Mouse (Mus musculus) heart, postnatal 0 days (tissue): ENCODE results near the gene Nptn. TPM values are rescaled to one million over a fixed set of nuclear protein-coding genes. Genes with fewer than 3 reads are reported as not detected.
"Not testable (repeated sequence)": the region's sequence is repeated elsewhere in the genome, so short reads cannot be mapped to it uniquely, and the experiment has no call there.

ENCODE experiments used
- ATAC-seq: fragments of 200-750 bp; cut with Nextera tagmentation; 2 replicates; pipeline ENCODE4 v1.8.0; 2017; ENCODE audit warnings: low read depth, moderate number of reproducible peaks, moderate library complexity; ENCODE audit not compliant: insufficient read depth
- DNase-seq: peaks from one replicate; pipeline ENCODE4 v3.0.0-alpha.2; 2016; ENCODE audit warnings: low spot score
- H3K27ac ChIP-seq: fragments of 300-500 bp; sonication (generic); 2 replicates; pipeline ENCODE4 v1.5.1; 2014; ENCODE audit warnings: low read depth, mild to moderate bottlenecking
- H3K27me3 ChIP-seq: fragments of 300-500 bp; sonication (generic); 2 replicates; pipeline ENCODE4 v1.6.1; 2014; ENCODE audit warnings: low read length, mixed read lengths; ENCODE audit not compliant: control insufficient read depth, insufficient read depth
- H3K36me3 ChIP-seq: fragments of 300-500 bp; sonication (generic); replicated peaks from 2 replicates; pipeline ENCODE4 v1.6.1; 2014; ENCODE audit warnings: low read length, mixed read lengths; ENCODE audit not compliant: control insufficient read depth, insufficient read depth
- H3K4me1 ChIP-seq: fragments of 300-500 bp; sonication (generic); 2 replicates; pipeline ENCODE4 v1.6.1; 2014; ENCODE audit warnings: antibody characterized with exemption; ENCODE audit not compliant: control insufficient read depth, insufficient read depth
- H3K4me2 ChIP-seq: fragments of 300-500 bp; sonication (generic); 2 replicates; pipeline ENCODE4 v1.6.1; 2014; ENCODE audit warnings: low read depth, mild to moderate bottlenecking, low read length, moderate library complexity
- H3K4me3 ChIP-seq: fragments of 300-500 bp; sonication (generic); 2 replicates; pipeline ENCODE4 v1.5.1; 2014; ENCODE audit warnings: low read depth, low read length
- H3K9ac ChIP-seq: fragments of 300-500 bp; sonication (generic); replicated peaks from 2 replicates; pipeline ENCODE4 v1.6.1; 2014; ENCODE audit warnings: low read depth, low read length, mixed read lengths
- H3K9me3 ChIP-seq: fragments of 300-500 bp; sonication (generic); replicated peaks from 2 replicates; pipeline ENCODE4 v1.6.1; 2016; ENCODE audit warnings: low read length; ENCODE audit not compliant: control insufficient read depth
- CTCF ChIP-seq: IDR thresholded peaks from 2 replicates; pipeline ENCODE4 v1.5.1; 2016; ENCODE audit warnings: antibody characterized with exemption, control low read depth, low read depth
- EP300 ChIP-seq: IDR thresholded peaks from 2 replicates; pipeline ENCODE4 v1.6.1; 2016; ENCODE audit warnings: antibody characterized with exemption, low read depth
- WGBS: fragments of 180-500 bp; shearing (Covaris S2); extraction: QIAGEN DNeasy Blood & Tissue Kit; methylation state at CpG from one replicate; pipeline ENCODE4 v1.1.7; 2014; 5-methylcytosine and 5-hydroxymethylcytosine counted together
- polyA plus RNA-seq: library from polyadenylated mRNA; unstranded; fragments of >200 nt; fragmentation: Nextera tagmentation; extraction: Ambion mirVana; gene quantifications from 2 replicates; pipeline ENCODE4 v1.2.1, GENCODE M21; 2015
- total RNA-seq: library from RNA; depleted of rRNA; stranded (reverse); fragments of >200 nt; gene quantifications from 2 replicates; pipeline ENCODE4 v1.2.3, GENCODE M21; 2014; ENCODE audit warnings: low replicate concordance

Gene Nptn
- total and polyA plus RNA-seq, 2 experiments from 2014 or later, result 101 to 402 TPM

DNA sequence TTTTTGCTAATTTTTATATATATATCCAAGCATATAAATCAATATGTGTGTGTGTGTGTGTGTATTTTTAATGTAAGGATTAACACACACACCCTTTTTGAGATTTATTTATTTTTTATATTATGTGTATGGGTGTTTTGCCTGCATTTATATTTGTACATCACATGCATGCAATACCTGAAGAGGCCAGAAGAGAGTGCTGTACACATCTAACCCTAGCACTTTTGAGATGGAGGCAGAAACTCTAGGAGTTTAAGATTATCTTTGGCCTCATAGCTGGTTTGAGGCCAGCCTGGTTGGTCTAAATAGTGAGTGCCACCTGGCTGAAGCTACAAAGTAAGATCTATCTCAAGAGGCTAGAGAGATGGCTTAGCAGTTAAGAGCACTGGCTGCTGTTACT lies 14.4 kb upstream of the Nptn start:
- Histone ChIP-seq H3K9ac (no peak overlapping the region), H3K27me3 (no peaks in the 10 kb centered on the region), H3K4me3 (no peak overlapping the region), H3K36me3 (no peaks in the 10 kb centered on the region), H3K4me1 (no peaks in the 10 kb centered on the region), H3K9me3 (no peaks in the 10 kb centered on the region), H3K27ac (no peak overlapping the region), H3K4me2 (no peak overlapping the region)
- TF ChIP-seq CTCF, result peak; percentile 37; the same call in 1 of the 2 replicates
- no peak for TF ChIP-seq EP300
- ATAC-seq (no peak), DNase-seq (no peak)

- ATAC-seq (no peak), DNase-seq (no peak)
- H3K27ac ChIP-seq, result no peak overlapping the region
- no peak overlapping the region for H3K9ac ChIP-seq
- TF ChIP-seq CTCF (no peak), EP300 (no peak)
- no peaks in the 10 kb centered on the region for H3K4me1 ChIP-seq
- no peaks in the 10 kb centered on the region for H3K36me3 ChIP-seq
- no peak overlapping the region for H3K4me2 ChIP-seq
- no peaks in the 10 kb centered on the region for H3K9me3 ChIP-seq
- no peak overlapping the region for H3K4me3 ChIP-seq
- no peaks in the 10 kb centered on the region for H3K27me3 ChIP-seq
- 100% methylated on average over 1 of the region's 1 CpGs for WGBS
These were observed 11.0 kb upstream of the Nptn start for GRCm38 (mm10) chr9:58571001-58571400.

DNA sequence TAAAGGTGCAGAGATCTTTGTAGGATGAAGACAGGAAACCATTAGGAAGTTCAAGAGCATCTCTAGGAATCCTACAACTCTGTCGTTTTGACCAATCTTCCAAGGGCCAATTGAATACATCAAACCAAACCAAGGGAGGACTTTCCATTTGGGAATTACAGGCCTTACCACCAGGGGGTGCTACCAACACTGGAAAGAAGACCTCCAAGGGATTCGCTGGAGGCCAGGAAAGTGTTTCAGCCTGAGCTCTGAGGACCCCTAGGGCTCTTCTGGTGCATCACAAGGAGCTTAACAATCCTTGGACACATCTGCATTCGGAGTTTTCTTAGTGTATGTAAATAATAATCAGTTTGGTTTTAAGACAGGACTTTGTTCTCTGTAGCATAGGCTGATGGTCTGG lies 3.4 kb upstream of the Nptn start:
- TF ChIP-seq CTCF (peak; percentile 99), EP300 (no peak)
- Histone ChIP-seq H3K36me3 (no peaks in the 10 kb centered on the region), H3K9ac (no peak overlapping the region), H3K27ac (no peak overlapping the region), H3K4me3 (no peak overlapping the region), H3K4me2 (no peak overlapping the region), H3K27me3 (no peaks in the 10 kb centered on the region), H3K4me1 (peaks cover 3% of the 10 kb centered on the region; the same call in 1 of the 2 replicates), H3K9me3 (no peaks in the 10 kb centered on the region)
- peak; percentile 89 for DNase-seq
- no peak for ATAC-seq
- WGBS, result 13% methylated on average over 3 of the region's 3 CpGs

GRCm38 (mm10) chr9:58580453-58581195 lies 1.4 kb upstream of the Nptn start:
- not testable (repeated sequence) for DNase-seq, H3K4me3 ChIP-seq, ATAC-seq, H3K9ac ChIP-seq, H3K4me2 ChIP-seq, H3K9me3 ChIP-seq, H3K27me3 ChIP-seq, H3K36me3 ChIP-seq
- 79% methylated on average over 8 of the region's 10 CpGs for WGBS
- peak overlapping the region; percentile 91 for H3K27ac ChIP-seq
- peaks cover 16% of the 10 kb centered on the region; the same call in 1 of the 2 replicates for H3K4me1 ChIP-seq

DNA sequence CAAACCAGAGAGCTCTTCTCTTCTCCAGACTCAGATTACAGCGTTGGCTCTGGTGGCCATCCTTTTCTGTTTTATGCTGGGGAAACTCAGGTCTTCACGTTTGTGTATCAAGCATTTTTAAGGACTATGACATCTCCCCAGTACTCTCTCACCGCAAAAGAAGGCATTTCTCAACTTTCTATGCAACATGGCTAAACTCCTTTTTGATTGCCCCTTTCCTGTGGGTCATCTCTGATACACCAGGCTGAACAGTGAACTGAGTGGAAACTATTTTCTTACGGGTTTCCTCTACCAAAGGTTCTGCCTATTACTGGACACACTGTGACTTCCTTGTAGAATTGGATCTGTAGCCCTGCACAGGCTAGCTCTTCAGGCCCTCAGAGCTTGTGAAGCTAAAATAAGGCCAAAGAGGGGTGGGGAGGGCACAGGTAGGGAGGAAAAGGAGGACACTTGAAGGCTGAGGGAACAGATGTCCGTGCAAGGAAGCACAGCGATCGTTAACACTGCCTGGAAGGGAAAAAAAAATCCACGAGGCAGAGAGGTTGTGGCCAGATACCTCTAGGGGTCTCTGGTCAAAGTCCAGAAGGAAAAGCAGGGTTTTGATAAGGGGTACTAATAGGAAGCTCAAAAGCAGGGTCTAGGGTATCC lies 633 bp upstream of the Nptn start:
- TF ChIP-seq CTCF, result no peak
- no peak for TF ChIP-seq EP300
- 23% methylated on average over 8 of the region's 8 CpGs for WGBS
- Histone ChIP-seq H3K27ac (peak overlapping the region; percentile 91), H3K27me3 (no peaks in the 10 kb centered on the region), H3K4me1 (peaks cover 23% of the 10 kb centered on the region; the same call in 1 of the 2 replicates), H3K4me2 (peak overlapping the region; percentile 68), H3K4me3 (peak overlapping the region; percentile 100), H3K9me3 (no peaks in the 10 kb centered on the region), H3K9ac (peak overlapping the region; percentile 34), H3K36me3 (no peaks in the 10 kb centered on the region)
- ATAC-seq (peak; percentile 1; the same call in 1 of the 2 replicates), DNase-seq (peak; percentile 26)
